Mouse (Mus musculus) ES-Bruce4 (cell line): Measurements from ENCODE around the gene Traf5.

Source experiments
- CTCF ChIP-seq: IDR thresholded peaks from one replicate; pipeline ENCODE4 v1.8.1; 2011; ENCODE audit warnings: low read depth, low read length
- EP300 ChIP-seq: IDR thresholded peaks from 2 replicates; pipeline ENCODE4 v1.6.1; 2011; ENCODE audit warnings: low read depth, low read length; ENCODE audit not compliant: insufficient read depth
- POLR2A ChIP-seq: IDR thresholded peaks from one replicate; pipeline ENCODE4 v1.8.1; 2011; ENCODE audit warnings: low read length; ENCODE audit not compliant: insufficient read depth

DNA sequence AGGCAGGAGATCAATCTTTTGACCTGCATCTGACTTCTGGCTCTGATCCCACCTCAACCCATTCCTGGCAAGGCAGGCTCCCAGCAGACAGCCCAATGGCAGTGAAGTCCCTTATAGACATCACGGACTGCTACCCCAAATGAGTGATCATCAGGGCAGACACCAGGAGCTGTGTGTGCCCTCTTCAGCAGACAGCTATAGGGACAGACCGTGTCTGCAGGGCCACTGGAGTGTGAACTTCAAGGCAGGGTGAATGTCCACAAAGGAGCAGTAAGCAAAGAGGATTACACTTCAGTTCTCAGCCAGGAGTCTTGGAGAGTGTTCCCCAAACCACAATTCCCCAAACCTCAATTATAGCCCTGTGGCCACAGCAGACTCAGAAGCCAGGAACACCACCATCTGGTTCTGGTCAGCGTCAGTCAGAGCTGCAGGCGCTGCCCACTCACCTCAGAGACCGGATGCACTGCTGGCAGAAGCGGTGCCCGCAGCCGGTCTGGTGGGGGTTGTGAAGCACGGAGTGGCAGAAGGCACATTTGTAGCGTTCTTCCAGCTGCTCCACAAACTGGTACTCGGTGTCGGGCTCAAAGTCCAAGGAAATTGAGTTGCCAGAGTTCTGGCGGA lies 22.3 kb downstream of the Traf5 start:
- TF ChIP-seq CTCF (no peak), POLR2A (no peak), EP300 (no peak)
